Mouse (Mus musculus): ENCODE data around the gene Nt5c3b.
A peak's percentile ranks its signal among the peaks of the same experiment; 100 is the strongest.

DNA sequence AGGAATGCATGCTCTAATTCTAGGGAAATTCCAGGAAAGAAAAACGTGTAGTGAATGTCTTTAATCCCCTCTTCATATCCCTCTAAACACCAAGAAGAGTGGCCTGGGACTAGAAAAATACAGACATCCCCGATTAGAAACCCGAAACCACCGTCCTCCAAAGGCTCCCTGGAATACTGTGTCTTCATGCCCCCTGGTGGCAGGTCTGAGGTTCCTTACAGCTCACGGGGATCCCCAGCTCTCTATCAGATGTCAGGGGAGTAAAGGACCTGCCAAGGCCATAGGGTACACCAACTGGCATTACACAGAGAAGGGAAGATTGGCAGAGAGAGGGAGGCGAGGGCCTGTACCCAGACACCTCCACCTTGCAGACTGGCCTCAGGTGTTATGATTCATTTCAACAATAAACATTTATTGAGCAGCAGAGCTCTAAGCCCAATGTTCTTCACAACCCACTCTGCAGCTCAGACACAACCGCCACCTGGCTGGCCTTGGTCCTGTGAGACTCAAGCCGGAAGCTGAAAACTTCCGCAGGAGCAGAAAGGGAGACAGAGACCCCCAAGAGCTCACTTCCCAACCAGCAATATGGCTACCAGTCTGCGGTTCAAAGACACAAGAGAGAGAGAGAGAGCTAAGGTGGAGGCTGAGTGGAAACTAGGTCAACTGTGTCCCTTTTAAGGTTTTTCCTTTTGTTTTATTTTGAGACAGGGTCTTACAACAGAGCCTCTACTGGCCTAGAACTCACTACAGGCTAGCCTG, 33.4 kb downstream of the Nt5c3b start:
- TF ChIP-seq CTCF (conservative IDR thresholded peaks at IDR 0.05; ENCODE audit: low read length) (peak; percentile 66), POU5F1 (IDR thresholded peaks at IDR 0.05; ENCODE audit: borderline replicate concordance, low read length) (no peak), NANOG (IDR thresholded peaks at IDR 0.05; ENCODE audit: borderline replicate concordance, low read length) (no peak)

Data from E14TG2a.4 (cell line).